Mouse (Mus musculus) telencephalon, adult 2 months (tissue): ENCODE measurements around the gene Nin.
"Not testable (repeated sequence)": the region's sequence is repeated elsewhere in the genome, so short reads cannot be mapped to it uniquely, and the experiment has no call there.

Source experiments
- DNase-seq: peaks from one replicate; pipeline ENCODE4 v3.0.0-alpha.2; 2011; ENCODE audit warnings: low read depth, low spot score

Nin gene

DNA sequence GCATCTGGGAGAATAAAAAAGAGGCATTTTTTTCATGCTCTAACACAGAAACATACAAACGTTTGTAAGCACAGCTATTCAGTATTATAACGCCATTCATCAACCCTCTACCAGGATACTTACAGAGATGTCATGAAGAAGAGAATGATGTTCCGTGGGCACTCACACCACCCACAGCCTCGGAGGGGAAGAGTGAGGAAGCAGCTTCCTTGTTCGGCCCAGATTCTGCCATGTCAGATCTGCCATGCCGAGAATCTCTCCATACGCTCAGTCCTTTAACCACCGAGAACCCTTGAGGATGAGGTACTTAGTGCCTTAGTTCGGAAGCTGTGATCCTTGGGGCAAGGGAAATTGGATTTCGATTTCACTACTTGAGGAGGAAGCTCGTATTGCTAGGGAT lies at the start of gene Nin:
Gene Nin, minus strand, starts transcription at position 367 of the 400 bp plus-strand sequence.
- no peak for DNase-seq

- no peak for DNase-seq
Observed at GRCm38 (mm10) chr12:70161057-70161456, 47.5 kb upstream of the Nin start.

DNA sequence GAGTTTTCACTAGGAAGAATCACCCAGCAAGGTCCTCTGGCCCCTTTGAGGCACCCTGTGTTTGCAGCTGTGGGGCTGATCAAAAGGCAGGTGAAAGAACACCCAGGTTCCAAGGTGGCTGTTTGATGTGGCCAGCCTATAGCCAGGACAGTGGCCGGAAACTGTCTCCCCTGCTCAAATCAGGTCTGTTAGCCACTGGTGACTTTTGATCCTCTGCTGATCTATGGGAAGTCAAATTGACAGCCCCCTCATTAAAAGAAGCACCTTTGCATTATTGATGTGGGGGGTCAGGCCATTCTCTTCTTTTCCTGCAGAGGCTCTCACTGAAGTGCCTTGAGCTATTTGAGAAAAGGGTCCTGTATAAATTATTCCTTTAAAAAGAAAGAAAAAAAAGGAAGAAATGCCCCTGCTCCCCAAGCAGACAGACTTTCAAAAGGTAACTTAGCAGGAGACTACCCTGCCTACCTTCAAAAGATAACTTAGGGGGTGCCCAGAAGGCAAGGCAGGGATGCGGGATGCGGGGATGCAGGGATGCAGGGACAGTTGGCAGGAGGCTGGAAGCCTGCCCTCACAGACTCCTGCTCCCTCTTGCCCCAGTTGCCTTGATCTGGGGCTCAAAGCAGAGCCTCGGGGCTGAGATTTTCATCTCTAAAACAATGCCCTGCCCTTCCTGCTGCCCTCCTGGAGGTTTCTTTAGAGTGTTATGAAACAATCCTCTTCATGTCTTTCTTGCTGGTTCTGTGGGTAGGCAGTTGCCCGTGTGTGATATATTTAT lies 44.0 kb upstream of the Nin start:
- DNase-seq = no peak

- DNase-seq = no peak
Observed at GRCm38 (mm10) chr12:70156222-70156621, 42.7 kb upstream of the Nin start.

GRCm38 (mm10) chr12:70153842-70154241 lies 40.3 kb upstream of the Nin start, which contains the start of gene Abhd12b:
Abhd12b (plus strand) TSS chr12:70154142.
- DNase-seq = no peak

- DNase-seq = no peak
Observed at GRCm38 (mm10) chr12:70148631-70149265, 35.2 kb upstream of the Nin start.

GRCm38 (mm10) chr12:70147986-70148630 lies 34.6 kb upstream of the Nin start:
- no peak for DNase-seq

DNA sequence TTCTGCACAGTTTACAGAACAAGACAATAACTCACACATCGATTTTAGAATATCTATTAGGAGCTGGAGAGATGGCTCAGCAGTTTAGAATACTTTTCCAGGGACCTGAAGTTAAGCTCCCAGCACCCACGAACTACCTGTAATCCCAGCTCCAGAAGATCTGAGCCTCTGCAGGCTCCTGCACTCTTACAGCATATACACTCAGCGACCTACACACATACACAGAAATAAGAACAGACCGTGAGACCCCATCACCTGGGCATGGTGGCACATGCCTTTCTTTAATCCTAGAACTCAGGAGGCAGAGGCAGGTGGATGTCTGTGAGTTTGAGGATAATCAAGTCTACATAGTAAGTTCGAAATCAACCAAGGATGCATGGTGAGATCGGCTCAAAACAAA lies 32.1 kb upstream of the Nin start:
- no peak for DNase-seq

DNA sequence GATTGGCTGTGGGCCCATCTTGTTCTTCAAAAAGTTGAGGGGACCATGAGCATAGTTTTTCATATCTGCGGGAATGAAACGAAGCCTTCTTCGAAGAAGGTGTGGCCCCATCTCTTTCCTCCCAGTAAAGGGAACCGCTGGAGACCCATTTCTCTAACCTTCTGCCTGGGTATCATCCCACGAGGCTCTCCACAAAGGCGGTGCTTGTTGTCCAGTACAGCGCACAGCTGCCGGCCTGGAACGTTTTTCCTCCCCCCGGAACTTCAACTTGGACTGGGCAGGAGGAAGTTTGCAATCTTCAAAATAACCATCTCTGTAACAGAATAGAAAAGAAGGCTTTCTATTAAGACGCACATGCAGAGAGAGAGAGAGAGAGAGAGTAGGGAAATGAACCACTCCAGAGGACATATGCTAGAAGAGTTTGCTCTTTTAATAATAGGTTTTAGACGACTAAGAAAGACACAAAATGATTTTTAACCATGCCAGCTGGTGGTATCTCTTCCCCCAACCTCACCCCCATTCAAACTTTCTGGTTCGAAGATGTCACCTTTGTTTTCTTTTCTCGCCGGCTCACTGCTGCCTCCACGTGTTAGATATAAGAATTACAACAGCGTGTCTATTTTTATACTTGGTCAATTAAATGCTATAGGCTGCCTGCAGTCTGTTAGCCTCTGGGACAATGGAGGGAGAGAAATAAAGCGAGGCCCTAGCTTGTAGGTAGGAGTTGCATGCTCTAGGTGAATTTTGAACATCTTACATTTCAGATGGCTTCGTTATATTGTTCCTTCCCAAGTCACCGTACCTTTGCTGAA lies 31.3 kb upstream of the Nin start:
- DNase-seq = no peak

GRCm38 (mm10) chr12:70144106-70144587 lies 30.6 kb upstream of the Nin start:
- not testable (repeated sequence) for DNase-seq

DNA sequence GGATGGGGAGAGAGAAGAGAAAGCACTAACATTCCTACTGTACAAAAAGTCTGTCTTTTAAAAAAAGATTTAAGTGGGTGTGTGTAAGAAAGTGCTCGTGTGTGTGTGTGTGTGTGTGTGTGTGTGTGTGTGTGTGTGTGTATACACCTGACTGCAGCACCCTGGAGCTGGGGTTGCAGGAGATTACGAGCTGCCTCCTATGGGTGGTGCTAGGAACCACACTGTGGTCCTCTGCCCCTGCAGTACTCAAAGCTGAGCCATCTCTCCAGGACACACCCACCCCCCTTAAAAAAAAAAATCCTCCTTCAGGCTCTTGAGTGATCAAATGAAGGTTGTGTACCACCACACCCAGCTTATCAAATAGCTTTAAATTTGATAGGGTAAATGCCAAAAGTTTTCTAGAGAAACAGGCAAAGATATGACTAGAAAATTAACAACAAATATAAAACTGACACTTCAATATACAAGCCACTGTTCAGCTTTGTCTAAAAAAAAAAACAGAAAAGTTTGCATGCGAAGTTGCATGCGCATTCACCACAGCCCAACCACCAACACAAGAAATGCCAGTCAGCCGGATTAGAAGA lies 27.6 kb upstream of the Nin start:
- no peak for DNase-seq

- no peak for DNase-seq
Observed at GRCm38 (mm10) chr12:70140542-70140941, 27.0 kb upstream of the Nin start.

DNA sequence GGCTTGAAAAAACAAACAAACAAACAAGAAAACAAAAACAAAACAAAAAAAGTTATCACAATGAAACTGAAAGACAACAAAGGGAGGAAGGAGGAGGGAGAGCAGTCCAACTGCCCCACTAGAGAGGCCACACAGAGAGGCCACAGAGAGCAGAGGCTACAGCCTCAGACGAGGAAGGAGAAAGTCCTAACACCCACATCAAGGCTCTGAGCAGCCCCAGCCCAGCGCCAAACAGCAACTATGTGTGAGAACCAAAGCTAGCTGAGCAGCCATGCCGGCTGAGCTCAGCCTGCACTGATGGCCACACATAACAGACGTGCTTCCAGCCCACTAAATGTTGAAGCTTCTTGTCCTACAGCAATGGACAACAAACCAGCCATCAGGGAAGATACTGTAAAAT lies 26.4 kb upstream of the Nin start:
- DNase-seq = no peak

- no peak for DNase-seq
Observed at GRCm38 (mm10) chr12:70137626-70138025, 24.1 kb upstream of the Nin start.

- DNase-seq = no peak
Observed at GRCm38 (mm10) chr12:70137095-70137494, 23.6 kb upstream of the Nin start.

DNA sequence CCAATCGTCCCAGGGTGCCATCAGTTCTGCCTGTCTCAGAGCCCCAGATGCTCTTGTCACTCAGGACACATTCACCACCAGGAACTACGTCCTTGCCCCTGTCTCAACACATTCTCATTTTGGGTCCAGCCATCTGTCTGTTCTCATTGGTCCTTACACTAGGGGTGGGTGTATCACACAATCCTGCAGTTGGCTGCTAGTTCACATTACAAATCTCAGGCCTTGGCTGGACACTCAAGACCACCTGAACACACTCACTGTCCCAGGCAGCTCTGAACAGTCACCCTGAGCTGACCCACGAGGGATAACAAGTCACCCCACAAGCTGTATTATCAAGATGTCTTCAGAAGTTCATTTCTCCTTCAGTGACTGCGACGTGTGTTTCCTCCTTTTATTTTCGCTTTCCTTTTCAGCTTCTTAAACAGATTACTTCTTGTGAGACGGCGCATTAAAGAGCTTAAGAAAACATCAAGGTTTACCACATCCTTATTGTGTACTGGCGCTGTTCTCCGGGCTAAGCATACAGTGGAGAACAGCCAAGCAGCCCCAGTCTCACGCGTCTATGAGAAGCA lies 22.8 kb upstream of the Nin start:
- DNase-seq = no peak

DNA sequence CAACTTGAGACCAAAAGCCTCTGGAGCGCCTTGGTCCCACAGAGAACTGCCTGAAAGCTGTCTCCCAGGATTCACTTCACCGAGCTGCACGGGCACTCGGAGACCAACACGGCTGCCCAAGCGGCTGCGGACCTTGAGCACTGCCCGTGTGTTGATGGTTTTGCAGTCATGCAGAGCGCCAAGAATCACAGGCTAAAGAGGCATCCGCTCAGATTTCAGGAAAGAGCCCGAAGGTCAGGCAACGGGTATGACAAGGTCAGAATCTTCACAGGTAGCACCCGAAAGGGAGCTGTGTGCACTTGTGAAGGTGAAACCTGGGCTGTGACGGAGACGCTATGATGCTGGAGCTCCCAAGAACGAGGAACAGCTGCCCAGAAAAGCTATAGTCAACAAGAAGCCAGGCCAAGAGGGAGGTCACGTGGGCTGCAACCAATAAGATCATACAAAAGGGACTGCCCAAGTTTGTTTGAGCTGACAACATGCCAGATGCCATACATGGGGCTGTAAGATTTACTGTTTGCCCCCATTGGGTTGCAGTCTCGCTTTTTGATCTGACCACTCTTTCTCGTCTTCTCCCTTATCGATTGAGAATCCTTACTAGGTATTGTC lies 21.2 kb upstream of the Nin start:
- no peak for DNase-seq

DNA sequence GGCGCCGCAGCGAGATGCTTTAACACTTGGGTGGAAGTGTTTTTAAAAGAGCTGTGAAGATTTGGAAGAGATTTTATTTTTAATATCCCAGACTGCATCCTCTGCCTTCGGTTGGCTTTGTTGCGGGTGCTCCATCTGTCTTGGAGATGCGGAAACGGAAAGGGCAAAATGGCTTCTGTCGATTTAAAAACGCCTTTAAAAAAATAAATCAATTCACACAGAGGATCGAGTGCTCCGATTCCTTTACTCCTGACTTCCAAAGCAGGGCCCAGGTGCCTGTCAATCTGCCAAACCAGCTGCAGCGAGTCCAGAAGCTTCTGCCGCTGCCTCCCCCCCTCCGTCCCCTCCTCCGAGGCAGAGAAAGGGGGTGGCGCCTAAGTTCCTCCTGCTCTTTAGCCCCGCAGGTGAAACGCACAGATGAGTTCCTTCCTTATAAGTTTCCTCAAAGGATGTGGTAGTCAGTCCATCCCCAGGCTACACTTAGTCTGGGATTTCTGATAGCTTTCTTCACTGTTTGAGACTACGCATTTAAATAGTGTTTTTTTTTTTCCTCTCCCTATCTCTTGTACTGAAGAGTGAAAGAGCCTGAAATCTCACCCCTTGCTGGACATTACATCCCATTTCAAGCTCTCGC lies 17.6 kb upstream of the Nin start:
- DNase-seq = no peak

- DNase-seq = no peak
Observed at GRCm38 (mm10) chr12:70129105-70129504, 15.6 kb upstream of the Nin start.

GRCm38 (mm10) chr12:70126626-70127025 lies 13.1 kb upstream of the Nin start:
- DNase-seq = no peak
